Comparison of ENCODE assay signal across 19 mouse cellular contexts in genomic region chr7:128067847-128068246, GRCm38 (mm10). TPM values are rescaled to one million over a fixed set of nuclear protein-coding genes. Genes with fewer than 3 reads are reported as not detected.
DNase-seq lines count a peak whose midpoint lies in the region; ATAC-seq and TF ChIP-seq lines count a peak whose summit lies in the region.
"Had no signal": no experiment of that assay in that cellular context is flagged by ENCODE, and none has a peak within 500 bp of the region (broad histone marks: within the 10 kb centered on the region; RNA-seq: fewer than 3 reads in every experiment).

No protein-coding gene starts in this region.

- peak; percentile 15 for DNase-seq in gastrocnemius, postnatal 25 days
- no peak for DNase-seq in gastrocnemius, postnatal 14 days
- peak; percentile 51 for DNase-seq in lung, postnatal 36 days
- no peak for DNase-seq in lung, postnatal 10 days
- DNase-seq in stomach, postnatal 0 days (ENCODE audit: low spot score): no peak
- DNase-seq: adrenal gland, adult 8-10 months; cerebellum, postnatal 14 days; heart, postnatal 14 days; kidney, postnatal 10 days had no signal

- H3K27ac ChIP-seq in bone marrow, adult 2 months (ENCODE audit: control insufficient read depth, insufficient read depth, low read depth, low read length, poor library complexity): peak overlapping the region; percentile 62; the same call in 1 of the 2 replicates
- no peak overlapping the region for H3K27ac ChIP-seq in stomach, postnatal 0 days (replicated peaks)
- no peak overlapping the region for H3K27ac ChIP-seq in hindbrain, embryonic 13.5 days
- H3K27ac ChIP-seq: embryonic facial prominence, embryonic 12.5 days; forebrain, embryonic 10.5 days; heart, adult 2 months; midbrain, embryonic 13.5 days had no signal

- intact Hi-C loops in gastrocnemius, postnatal 14 days (cut with DNase I; ENCODE audit: low total_unique reads): no loop called here

- H3K9ac ChIP-seq in stomach, postnatal 0 days (ENCODE audit: low read length): no peak overlapping the region
- H3K9ac ChIP-seq in hindbrain, embryonic 13.5 days: no peak overlapping the region
- H3K9ac ChIP-seq: embryonic facial prominence, embryonic 12.5 days; midbrain, embryonic 13.5 days had no signal

- peaks cover 3% of the 10 kb centered on the region for H3K4me1 ChIP-seq in bone marrow, adult 2 months (ENCODE audit: control insufficient read depth, insufficient read depth, low read length)
- no peaks in the 10 kb centered on the region for H3K4me1 ChIP-seq in stomach, postnatal 0 days (replicated peaks; ENCODE audit: control insufficient read depth, insufficient read depth)
- H3K4me1 ChIP-seq in hindbrain, embryonic 13.5 days (replicated peaks): no peaks in the 10 kb centered on the region
- H3K4me1 ChIP-seq: embryonic facial prominence, embryonic 12.5 days; midbrain, embryonic 13.5 days had no signal

- ATAC-seq in monocyte, adult 5-6 weeks (replicated peaks; ENCODE audit: insufficient number of reproducible peaks, low FRiP score, low TSS enrichment, poor library complexity, severe bottlenecking): peak; percentile 30; the same call in 1 of the 2 replicates
- ATAC-seq in stomach, postnatal 0 days (ENCODE audit: low FRiP score, low TSS enrichment): no peak
- no peak for ATAC-seq in hindbrain, embryonic 13.5 days (ENCODE audit: low FRiP score)
- ATAC-seq: inflammation-experienced regulatory T-cells, adult 6 months; midbrain, embryonic 13.5 days had no signal

- no peak for TF ChIP-seq CTCF in bone marrow, adult 2 months (IDR thresholded peaks at IDR 0.05; ENCODE audit: control insufficient read depth, insufficient read depth, low read length)
- no peak for TF ChIP-seq CTCF in stomach, postnatal 0 days (IDR thresholded peaks at IDR 0.05; ENCODE audit: low read depth)

- no peaks in the 10 kb centered on the region for H3K36me3 ChIP-seq in stomach, postnatal 0 days (ENCODE audit: control insufficient read depth, insufficient read depth, low read length)
- no peaks in the 10 kb centered on the region for H3K36me3 ChIP-seq in hindbrain, embryonic 13.5 days
- H3K36me3 ChIP-seq: embryonic facial prominence, embryonic 12.5 days; forebrain, embryonic 10.5 days; midbrain, embryonic 13.5 days had no signal

- TF ChIP-seq POLR2A in bone marrow, adult 2 months (IDR thresholded peaks at IDR 0.05; ENCODE audit: borderline replicate concordance, control insufficient read depth, low read depth, low read length): no peak

- H3K27me3 ChIP-seq in stomach, postnatal 0 days (ENCODE audit: control insufficient read depth, insufficient read depth, low read length): no peaks in the 10 kb centered on the region
- no peaks in the 10 kb centered on the region for H3K27me3 ChIP-seq in hindbrain, embryonic 13.5 days
- H3K27me3 ChIP-seq: embryonic facial prominence, embryonic 12.5 days; midbrain, embryonic 13.5 days had no signal

- H3K4me2 ChIP-seq in stomach, postnatal 0 days (replicated peaks; ENCODE audit: low read depth): no peak overlapping the region
- no peak overlapping the region for H3K4me2 ChIP-seq in hindbrain, embryonic 13.5 days
- H3K4me2 ChIP-seq: embryonic facial prominence, embryonic 12.5 days; midbrain, embryonic 13.5 days had no signal

- TF ChIP-seq EP300 in stomach, postnatal 0 days (optimal IDR thresholded peaks at IDR 0.05): no peak

- no peak overlapping the region for H3K4me3 ChIP-seq in bone marrow, adult 2 months (replicated peaks; ENCODE audit: control insufficient read depth, low read depth, low read length)
- H3K4me3 ChIP-seq in stomach, postnatal 0 days (ENCODE audit: low read depth, low read length): no peak overlapping the region
- no peak overlapping the region for H3K4me3 ChIP-seq in hindbrain, embryonic 13.5 days
- H3K4me3 ChIP-seq: embryonic facial prominence, embryonic 12.5 days; forebrain, embryonic 10.5 days; heart, adult 2 months; midbrain, embryonic 13.5 days had no signal

- WGBS in bone marrow, adult 2 months: 26% methylated on average over 3 of the region's 3 CpGs
- 41% methylated on average over 3 of the region's 3 CpGs for WGBS in stomach, postnatal 0 days
- 49% methylated on average over 3 of the region's 3 CpGs for WGBS in hindbrain, embryonic 13.5 days

- H3K9me3 ChIP-seq in stomach, postnatal 0 days (ENCODE audit: control insufficient read depth, low read length): no peaks in the 10 kb centered on the region
- no peaks in the 10 kb centered on the region for H3K9me3 ChIP-seq in hindbrain, embryonic 13.5 days
- H3K9me3 ChIP-seq: embryonic facial prominence, embryonic 12.5 days; forebrain, embryonic 10.5 days; midbrain, embryonic 13.5 days had no signal

RNA-seq across cellular contexts. Expression of gene Gm49368, which starts 5.4 kb away (rescaled TPM):
- total RNA-seq in gastrocnemius, postnatal 25 days (2021): not detected
- not detected for total RNA-seq in gastrocnemius, postnatal 14 days (2021)
- 8.2 and 16.7 TPM in 2 replicates for polyA plus RNA-seq in bone marrow, adult 2 months (2011; ENCODE audit: insufficient read depth, insufficient read length, low replicate concordance, missing spikeins)
- 33.7 to 34.7 TPM in 2 of 3 replicates, not detected in the other for total RNA-seq in monocyte, adult 5-6 weeks (2017)
- polyA plus RNA-seq in stomach, postnatal 0 days (2015; fragmentation: Nextera tagmentation; extraction: Ambion mirVana): not detected in 2 replicates
- polyA plus RNA-seq in hindbrain, embryonic 13.5 days (2015; fragmentation: Nextera tagmentation; extraction: Ambion mirVana): not detected in 2 replicates
- total RNA-seq: heart, postnatal 14 days; layer of hippocampus, postnatal 10 days had no signal
- polyA plus RNA-seq: embryonic facial prominence, embryonic 12.5 days; forebrain, embryonic 10.5 days; heart, adult 2 months; limb, embryonic 11.5 days; midbrain, embryonic 13.5 days had no signal

RNA-seq across cellular contexts. Expression of gene Itgam, which starts 5.4 kb away (rescaled TPM):
- total RNA-seq in gastrocnemius, postnatal 25 days (2021): 1 to 10 TPM; 1.1 to 2.6 TPM
- total RNA-seq in gastrocnemius, postnatal 14 days (2021): 1 to 10 TPM; 1.7 to 1.8 TPM
- 15.4 and 60.8 TPM in 2 replicates for polyA plus RNA-seq in bone marrow, adult 2 months (2011; ENCODE audit: insufficient read depth, insufficient read length, low replicate concordance, missing spikeins)
- 419 to 520 TPM (median 447 TPM) in 3 replicates for total RNA-seq in monocyte, adult 5-6 weeks (2017)
- 0.91 and 0.99 TPM in 2 replicates for polyA plus RNA-seq in stomach, postnatal 0 days (2015; fragmentation: Nextera tagmentation; extraction: Ambion mirVana)
- 1.1 and 1.4 TPM in 2 replicates for polyA plus RNA-seq in hindbrain, embryonic 13.5 days (2015; fragmentation: Nextera tagmentation; extraction: Ambion mirVana)

Comparison
In these comparisons a context has a peak if more than half of its experiments do, and no peak if none do; other contexts are left out.
1. DNase-seq: peak in gastrocnemius, postnatal 25 days (single experiment) and lung, postnatal 36 days (single experiment); none in gastrocnemius, postnatal 14 days (single experiment), lung, postnatal 10 days (single experiment) and stomach, postnatal 0 days (single experiment).
2. RNA of gene Itgam, which starts 5.4 kb away (total RNA-seq): 419 to 520 TPM in monocyte, adult 5-6 weeks; 1.1 to 2.6 TPM in gastrocnemius, postnatal 25 days and 1.7 to 1.8 TPM in gastrocnemius, postnatal 14 days; every median in the first group is over 100 times any median in the second.